Mouse (Mus musculus): ENCODE measurements around the gene Morn3.

GRCm38 (mm10) chr5:123035089-123035488 lies 11.7 kb downstream of the Morn3 start:
- TF ChIP-seq CTCF (IDR thresholded peaks at IDR 0.05; ENCODE audit: low read depth) = no peak
- TF ChIP-seq EP300 (IDR thresholded peaks at IDR 0.05; ENCODE audit: low read depth) = no peak
